Mouse (Mus musculus) hindbrain, embryonic 14.5 days (tissue): ENCODE measurements around the gene Serpinf1. TPM values are rescaled to one million over a fixed set of nuclear protein-coding genes. Genes with fewer than 3 reads are reported as not detected.
A peak's percentile ranks its signal among the peaks of the same experiment; 100 is the strongest.
"Not testable (repeated sequence)": the region's sequence is repeated elsewhere in the genome, so short reads cannot be mapped to it uniquely, and the experiment has no call there.

Experiments
- ATAC-seq: fragments of 200-750 bp; cut with Nextera tagmentation; 2 replicates; pipeline ENCODE4 v1.8.0; 2017; ENCODE audit warnings: moderate number of reproducible peaks, mild to moderate bottlenecking, moderate TSS enrichment, moderate library complexity; ENCODE audit not compliant: low FRiP score
- DNase-seq: peaks from one replicate; pipeline ENCODE4 v3.0.0-alpha.2; 2015; ENCODE audit warnings: low spot score
- H3K27ac ChIP-seq: fragments of 300-500 bp; sonication (generic); 2 replicates; pipeline ENCODE4 v1.5.1; 2014; ENCODE audit warnings: mild to moderate bottlenecking, moderate library complexity
- H3K27me3 ChIP-seq: fragments of 300-500 bp; sonication (generic); 2 replicates; pipeline ENCODE4 v1.6.1; 2014; ENCODE audit warnings: mild to moderate bottlenecking, low read length, mixed read lengths; ENCODE audit not compliant: control insufficient read depth, insufficient read depth
- H3K36me3 ChIP-seq: fragments of 300-500 bp; sonication (generic); replicated peaks from 2 replicates; pipeline ENCODE4 v1.6.1; 2014; ENCODE audit not compliant: control insufficient read depth, insufficient read depth
- H3K4me1 ChIP-seq: fragments of 300-500 bp; sonication (generic); replicated peaks from 2 replicates; pipeline ENCODE4 v1.6.1; 2014; ENCODE audit warnings: antibody characterized with exemption, low read length, mixed read lengths; ENCODE audit not compliant: control insufficient read depth, insufficient read depth
- H3K4me2 ChIP-seq: fragments of 300-500 bp; sonication (generic); replicated peaks from 2 replicates; pipeline ENCODE4 v1.6.1; 2014; ENCODE audit warnings: mild to moderate bottlenecking, moderate library complexity
- H3K4me3 ChIP-seq: fragments of 300-500 bp; sonication (generic); replicated peaks from 2 replicates; pipeline ENCODE4 v1.5.1; 2014; ENCODE audit warnings: mild to moderate bottlenecking, low read length
- H3K9ac ChIP-seq: fragments of 300-500 bp; sonication (generic); 2 replicates; pipeline ENCODE4 v1.6.1; 2014
- H3K9me3 ChIP-seq: fragments of 300-500 bp; sonication (generic); 2 replicates; pipeline ENCODE4 v1.6.1; 2016; ENCODE audit warnings: low read length; ENCODE audit not compliant: control insufficient read depth
- WGBS: fragments of 180-500 bp; shearing (Covaris S2); extraction: QIAGEN DNeasy Blood & Tissue Kit; methylation state at CpG from one replicate; pipeline ENCODE4 v1.1.7; 2014; 5-methylcytosine and 5-hydroxymethylcytosine counted together
- microRNA counts: library from miRNA; unstranded; fragments of <30 nt; microRNA quantifications from one replicate; lab custom pipeline; 2016
- microRNA-seq: library from miRNA; unstranded; fragments of <30 nt; microRNA quantifications from one replicate; pipeline ENCODE4, GENCODE M21; 2016
- polyA plus RNA-seq: library from polyadenylated mRNA; unstranded; fragments of >200 nt; fragmentation: Nextera tagmentation; extraction: Ambion mirVana; gene quantifications from 2 replicates; pipeline ENCODE4 v1.2.1, GENCODE M21; 2014

Gene Serpinf1
- polyA plus RNA-seq, 1 experiment from 2014 or later, result 66.1 TPM

DNA sequence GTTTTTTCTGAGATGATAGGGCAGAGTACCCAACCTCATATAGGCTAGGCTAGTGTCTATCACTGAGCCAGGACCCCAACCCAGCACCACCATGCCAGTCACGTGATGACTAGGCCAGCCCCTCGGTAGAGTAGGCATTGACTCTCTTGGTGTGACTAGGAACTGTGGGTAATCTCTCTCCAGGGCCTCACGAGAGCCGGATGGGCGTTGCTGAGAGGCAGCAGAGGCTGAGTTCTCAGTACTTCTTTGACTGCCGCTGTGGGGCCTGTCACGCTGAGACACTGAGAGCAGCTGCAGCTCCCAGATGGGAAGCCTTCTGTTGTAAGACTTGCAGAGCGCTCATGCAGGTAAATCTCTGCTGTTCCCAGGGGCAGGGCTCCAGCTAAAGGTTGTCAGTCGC, 22.4 kb downstream of the Serpinf1 start:
- Histone ChIP-seq H3K4me1 (no peaks in the 10 kb centered on the region), H3K27me3 (no peaks in the 10 kb centered on the region), H3K9ac (no peak overlapping the region), H3K27ac (no peak overlapping the region), H3K4me3 (no peak overlapping the region), H3K9me3 (no peaks in the 10 kb centered on the region), H3K4me2 (no peak overlapping the region), H3K36me3 (no peaks in the 10 kb centered on the region; the same call in 1 of the 2 replicates)
- 58% methylated on average over 9 of the region's 9 CpGs for WGBS
- DNase-seq, result no peak
- ATAC-seq, result no peak

DNA sequence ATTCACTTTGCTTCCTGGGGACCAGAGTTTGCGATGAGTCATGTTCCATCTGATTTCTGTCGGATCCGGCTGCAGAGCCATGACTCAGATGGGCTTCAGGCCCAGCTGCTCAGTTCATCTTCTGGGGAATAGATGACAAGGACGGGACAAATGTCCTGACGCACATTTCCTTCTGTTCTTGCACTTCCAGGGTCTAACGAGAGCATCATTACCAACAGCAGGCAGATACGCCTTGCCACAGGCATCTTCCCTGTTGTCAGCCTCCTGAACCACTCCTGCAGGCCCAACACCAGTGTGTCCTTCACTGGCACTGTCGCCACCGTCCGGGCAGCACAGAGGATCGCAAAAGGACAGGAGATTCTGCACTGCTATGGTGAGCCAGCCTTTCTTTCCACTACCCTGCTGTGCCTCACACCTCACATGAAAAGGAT, 23.1 kb downstream of the Serpinf1 start:
- ATAC-seq, result no peak
- no peaks in the 10 kb centered on the region for H3K9me3 ChIP-seq
- H3K4me2 ChIP-seq, result no peak overlapping the region
- no peak overlapping the region for H3K4me3 ChIP-seq
- H3K27me3 ChIP-seq, result no peaks in the 10 kb centered on the region
- H3K27ac ChIP-seq, result no peak overlapping the region
- WGBS, result 85% methylated on average over 11 of the region's 11 CpGs
- no peak for DNase-seq
- H3K4me1 ChIP-seq, result no peaks in the 10 kb centered on the region
- no peaks in the 10 kb centered on the region; the same call in 1 of the 2 replicates for H3K36me3 ChIP-seq
- no peak overlapping the region for H3K9ac ChIP-seq

DNA sequence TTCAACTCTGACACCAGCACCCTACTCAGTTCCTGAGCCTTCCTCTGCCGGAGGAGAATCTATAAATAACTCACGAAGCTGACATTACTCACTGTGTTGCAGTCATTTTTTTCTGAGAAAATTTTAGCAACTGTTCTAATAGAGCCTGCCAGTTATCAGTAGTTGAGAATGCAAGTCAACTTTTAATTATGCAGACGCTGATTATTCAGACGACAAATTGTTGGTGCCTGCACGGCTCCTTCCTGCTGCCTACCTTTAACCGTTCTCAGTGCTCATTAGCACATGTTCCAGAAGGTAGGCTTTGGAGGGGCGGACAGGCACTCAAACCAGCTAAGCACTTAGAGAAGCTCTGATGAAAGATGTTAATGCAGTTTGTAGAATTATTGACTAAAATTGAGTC, 25.0 kb downstream of the Serpinf1 start:
- H3K36me3 ChIP-seq, result no peaks in the 10 kb centered on the region; the same call in 1 of the 2 replicates
- no peak overlapping the region for H3K4me3 ChIP-seq
- no peaks in the 10 kb centered on the region for H3K27me3 ChIP-seq
- H3K4me2 ChIP-seq, result no peak overlapping the region
- no peaks in the 10 kb centered on the region for H3K9me3 ChIP-seq
- no peak for DNase-seq
- no peak overlapping the region for H3K27ac ChIP-seq
- no peak overlapping the region for H3K9ac ChIP-seq
- 75% methylated on average over 7 of the region's 7 CpGs for WGBS
- no peak for ATAC-seq
- H3K4me1 ChIP-seq, result no peaks in the 10 kb centered on the region

DNA sequence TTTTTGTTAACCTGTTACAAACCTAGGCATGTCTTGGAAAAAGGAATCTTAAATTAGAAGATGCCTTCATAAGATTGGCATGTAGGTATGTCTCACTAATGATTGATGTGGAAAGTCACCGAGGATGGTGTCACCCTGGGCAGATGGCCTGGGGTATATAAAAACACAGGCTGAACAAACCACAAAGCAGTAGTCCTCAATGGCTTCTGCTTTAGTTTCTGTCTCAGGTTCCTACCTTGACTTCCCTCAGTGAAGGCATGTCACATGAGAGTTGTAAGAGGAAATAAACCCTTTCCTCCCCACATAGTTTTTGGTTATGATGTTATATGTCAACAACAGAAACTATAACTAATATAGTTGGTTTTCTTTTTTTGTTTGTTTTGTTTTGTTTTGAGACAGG, 26.9 kb downstream of the Serpinf1 start:
- Histone ChIP-seq H3K4me2 (no peak overlapping the region), H3K9ac (no peak overlapping the region), H3K4me3 (no peak overlapping the region), H3K27me3 (no peaks in the 10 kb centered on the region), H3K27ac (no peak overlapping the region), H3K4me1 (no peaks in the 10 kb centered on the region), H3K9me3 (no peaks in the 10 kb centered on the region), H3K36me3 (no peaks in the 10 kb centered on the region; the same call in 1 of the 2 replicates)
- DNase-seq (no peak), ATAC-seq (no peak)
- WGBS, result 93% methylated on average over 1 of the region's 1 CpGs

DNA sequence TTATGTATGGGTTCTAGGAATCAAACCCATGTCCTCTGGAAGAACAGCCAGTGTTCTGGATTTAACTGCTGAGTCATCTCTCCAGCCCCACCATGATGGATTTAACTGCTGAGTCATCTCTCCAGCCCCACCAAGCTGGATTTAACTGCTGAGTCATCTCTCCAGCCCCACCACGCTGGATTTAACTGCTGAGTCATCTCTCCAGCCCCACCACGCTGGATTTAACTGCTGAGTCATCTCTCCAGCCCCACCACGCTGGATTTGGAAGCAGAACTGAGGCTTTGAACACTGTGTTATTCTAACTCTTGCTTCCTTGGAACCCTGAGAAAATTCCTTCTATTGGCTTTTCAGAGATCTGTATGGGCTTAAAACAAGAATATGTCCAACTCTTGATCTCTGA, 39.0 kb downstream of the Serpinf1 start:
- H3K9me3 ChIP-seq, H3K4me2 ChIP-seq, H3K27me3 ChIP-seq, H3K27ac ChIP-seq, H3K4me1 ChIP-seq, DNase-seq, H3K36me3 ChIP-seq, ATAC-seq, H3K4me3 ChIP-seq, H3K9ac ChIP-seq: not testable (repeated sequence)
- WGBS, result 62% methylated on average over 3 of the region's 3 CpGs

DNA sequence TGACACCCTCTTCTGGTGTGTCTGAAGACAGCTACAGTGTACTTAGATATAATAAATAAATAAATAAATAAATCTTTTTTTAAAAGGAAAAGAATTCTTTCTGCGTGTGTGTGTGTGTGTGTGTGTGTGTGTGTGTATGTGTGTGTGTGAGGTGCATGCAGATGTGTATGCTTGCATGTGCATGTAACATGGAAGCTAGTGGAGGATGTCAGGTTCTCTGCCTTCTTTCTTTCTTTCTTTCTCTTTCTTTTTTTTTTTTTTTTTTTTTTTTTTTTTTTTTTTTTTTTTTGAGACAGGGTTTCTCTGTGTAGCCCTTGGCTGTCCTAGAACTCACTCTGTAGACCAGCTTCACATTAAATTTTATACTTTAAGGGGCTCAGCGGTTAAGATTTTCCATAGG, 43.7 kb downstream of the Serpinf1 start:
- H3K27ac ChIP-seq, H3K4me1 ChIP-seq, H3K9ac ChIP-seq, ATAC-seq, H3K4me3 ChIP-seq, H3K9me3 ChIP-seq, H3K27me3 ChIP-seq, H3K36me3 ChIP-seq, H3K4me2 ChIP-seq, DNase-seq: not testable (repeated sequence)
- WGBS, result 96% methylated on average over 2 of the region's 2 CpGs

DNA sequence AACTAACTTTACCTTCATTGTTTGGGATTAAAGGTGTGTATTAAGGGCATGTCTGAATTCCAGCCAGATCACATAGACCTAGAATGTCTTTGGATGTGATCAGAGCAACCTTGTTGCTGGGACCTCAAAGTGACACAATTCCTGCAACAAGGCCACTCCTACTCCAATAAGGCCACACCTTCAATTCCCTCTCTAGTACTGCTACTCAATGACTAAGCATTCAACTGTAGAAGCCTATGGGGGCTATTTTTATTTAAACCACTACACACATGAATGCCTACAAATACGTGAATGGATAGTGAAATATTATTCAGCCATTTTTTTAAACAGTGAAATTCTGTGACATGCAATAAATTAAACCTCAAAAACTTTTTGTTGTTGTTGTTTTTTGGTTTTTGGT, 45.4 kb downstream of the Serpinf1 start:
- ATAC-seq (no peak), DNase-seq (no peak)
- Histone ChIP-seq H3K9ac (no peak overlapping the region), H3K9me3 (no peaks in the 10 kb centered on the region), H3K36me3 (no peaks in the 10 kb centered on the region), H3K27ac (no peak overlapping the region), H3K4me3 (no peak overlapping the region), H3K27me3 (no peaks in the 10 kb centered on the region), H3K4me2 (no peak overlapping the region), H3K4me1 (no peaks in the 10 kb centered on the region)
- WGBS, result 92% methylated on average over 1 of the region's 1 CpGs

MicroRNAs within 50 kb of the gene (microRNA counts, 519-probe panel; counts per million panel counts)
- microRNA mmu-miR-22 (lab: Ali Mortazavi, UCI), result 5,961 counts per million, percentile 79 among the panel's probes with 10 or more counts

Small RNA genes within 50 kb of the gene (microRNA-seq; reads per million reads assigned to microRNA genes)
- gene Mir22, result 7,751 reads per million, percentile 95 among the genes with 10 or more reads in this experiment

Other genes with a start within 250 kb of the Serpinf1 start
- 17.4 and 20.3 TPM in 2 replicates for gene Ovca2, start 243.9 kb downstream of the Serpinf1 start, polyA plus RNA-seq
- 13.6 and 14.4 TPM in 2 replicates for gene Dph1, start 231.5 kb downstream of the Serpinf1 start, polyA plus RNA-seq
- 8.5 and 10.3 TPM in 2 replicates for gene Rtn4rl1, start 228.9 kb downstream of the Serpinf1 start, polyA plus RNA-seq
- 48.0 and 51.1 TPM in 2 replicates for gene Rpa1, start 74.4 kb downstream of the Serpinf1 start, polyA plus RNA-seq
- 12.0 and 13.2 TPM in 2 replicates for gene Smyd4, start 74.3 kb downstream of the Serpinf1 start, polyA plus RNA-seq
- not detected in 2 replicates for gene Serpinf2, start 16.9 kb upstream of the Serpinf1 start, polyA plus RNA-seq
- 6.5 and 7.9 TPM in 2 replicates for gene Wdr81, start 32.0 kb upstream of the Serpinf1 start, polyA plus RNA-seq
- 1.6 and 4.5 TPM in 2 replicates for gene Tlcd2, start 39.0 kb upstream of the Serpinf1 start, polyA plus RNA-seq
- gene Prpf8, start 64.1 kb upstream of the Serpinf1 start, polyA plus RNA-seq, result 74.5 and 83.2 TPM in 2 replicates
- gene Rilp, start 87.4 kb upstream of the Serpinf1 start, polyA plus RNA-seq, result 2.8 and 3.1 TPM in 2 replicates
- gene Scarf1, start 90.8 kb upstream of the Serpinf1 start, polyA plus RNA-seq, result 3.5 and 4.2 TPM in 2 replicates
- 13.8 and 15.2 TPM in 2 replicates for gene Slc43a2, start 109.0 kb upstream of the Serpinf1 start, polyA plus RNA-seq
- gene Pitpna, start 165.4 kb upstream of the Serpinf1 start, polyA plus RNA-seq, result 136 and 159 TPM in 2 replicates
- gene Inpp5k, start 208.3 kb upstream of the Serpinf1 start, polyA plus RNA-seq, result 42.3 and 44.9 TPM in 2 replicates
- 8.7 and 10.4 TPM in 2 replicates for gene Myo1c, start 227.8 kb upstream of the Serpinf1 start, polyA plus RNA-seq